Mouse (Mus musculus): ENCODE measurements at regions not wholly inside any gene's neighbourhood (a gene's known extent, or its start where the extent isn't known, plus 50 kb on each side); places are given as distances from the start of the nearest gene placed in this dataset.
"Not testable (repeated sequence)": the region's sequence is repeated elsewhere in the genome, so short reads cannot be mapped to it uniquely, and the experiment has no call there.

GRCm38 (mm10) chr13:26865930-26866555 is 96.1 kb upstream of the Hdgfl1 start:
- intact Hi-C loops (cut with DNase I), result no loop called here
- DNase-seq (ENCODE audit: low spot score), result no peak

DNA sequence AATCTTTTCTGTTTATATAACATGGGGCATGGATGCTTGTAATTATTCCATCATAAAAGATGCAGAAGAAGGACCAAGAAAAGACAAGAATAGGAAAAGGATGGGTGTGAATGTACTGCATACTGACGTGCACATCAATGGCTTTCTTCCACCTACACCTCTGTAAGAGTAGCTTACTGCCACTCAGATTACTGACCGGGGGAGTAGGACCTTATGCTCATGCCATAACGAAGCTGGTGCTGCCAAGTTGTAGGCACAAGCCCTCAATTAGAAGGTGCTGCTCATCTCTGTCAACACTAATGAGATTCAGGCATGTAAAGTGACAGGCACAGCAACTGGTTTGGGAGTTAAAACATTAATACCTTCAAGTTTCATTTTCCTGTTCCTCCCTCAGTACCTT is 97.8 kb upstream of the Hdgfl1 start:
- intact Hi-C loops (cut with DNase I), result no loop called here
- DNase-seq (ENCODE audit: low spot score), result no peak

- intact Hi-C loops (cut with DNase I), result loop anchor here (5.0 to 10.0 kb wide), 2 partner anchors 352 to 984 kb away; no protein-coding TSS in a partner anchor
Measured at GRCm38 (mm10) chr13:26916477-26916876, 140.9 kb upstream of the Prl start.

DNA sequence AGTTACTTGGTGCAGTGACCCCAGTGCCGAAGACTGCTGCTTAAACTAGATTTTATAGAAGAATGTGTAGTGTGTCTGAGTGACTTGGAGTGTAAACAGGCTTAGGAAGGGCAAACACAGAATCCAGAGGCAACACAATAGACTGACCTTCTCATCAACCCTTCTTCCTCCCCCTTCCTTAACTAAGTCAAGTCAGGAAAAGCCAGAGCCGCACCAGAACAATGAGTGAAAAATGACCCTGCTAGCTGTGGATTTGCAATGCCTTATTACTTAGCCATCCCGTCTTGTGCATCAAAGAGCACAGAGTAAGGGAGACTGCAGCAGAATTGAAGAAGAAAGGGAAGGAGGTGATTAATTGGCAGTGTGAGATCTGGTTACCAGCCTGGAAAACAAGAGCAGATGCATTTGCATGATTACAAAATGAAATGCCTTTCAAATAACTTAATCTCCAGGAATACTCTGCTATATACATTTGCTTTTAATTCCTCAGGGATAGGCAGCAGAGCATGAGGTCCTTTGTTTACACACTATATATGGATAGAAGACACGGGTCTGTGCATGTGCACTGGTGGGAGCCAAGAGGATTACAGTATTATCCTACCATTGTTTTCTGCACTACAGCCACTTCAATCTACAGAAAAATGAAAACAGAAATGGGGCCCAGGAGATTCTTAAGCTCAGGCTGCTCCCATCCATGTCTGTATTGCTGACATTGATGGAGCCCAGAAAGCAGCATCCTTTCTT is 124.5 kb upstream of the Prl start:
- no peak for DNase-seq (ENCODE audit: low spot score)
- intact Hi-C loops (cut with DNase I), result no loop called here

More at GRCm38 (mm10) chr13:26916477-26916876, 140.9 kb upstream of the Prl start:
- peak; percentile 31 for DNase-seq (ENCODE audit: low spot score)

GRCm38 (mm10) chr13:26933838-26934237 is 123.5 kb upstream of the Prl start:
- DNase-seq (ENCODE audit: low spot score), result no peak

GRCm38 (mm10) chr13:26940436-26940835 is 116.9 kb upstream of the Prl start:
- DNase-seq (ENCODE audit: low spot score), result no peak
- intact Hi-C loops (cut with DNase I), result no loop called here

More at GRCm38 (mm10) chr13:26933838-26934237, 123.5 kb upstream of the Prl start:
- intact Hi-C loops (cut with DNase I), result no loop called here

DNA sequence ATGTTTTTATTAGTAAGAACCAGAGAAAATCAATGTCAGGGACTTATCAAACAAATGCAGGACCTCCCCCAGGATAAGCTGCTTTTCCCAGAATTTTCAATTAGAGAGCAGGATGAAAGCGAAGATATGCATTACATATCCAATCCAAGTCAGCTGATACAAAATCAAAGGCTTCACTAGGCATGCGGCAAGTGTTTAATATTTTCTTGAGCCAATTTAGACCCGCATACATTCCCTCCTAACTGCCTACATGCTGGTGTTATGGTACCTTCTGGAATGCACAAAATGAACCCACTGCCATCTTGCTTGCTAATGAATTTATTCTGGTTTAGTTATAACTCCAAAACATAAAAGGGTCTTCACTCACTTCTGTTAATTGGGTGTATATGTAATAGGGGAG is 112.9 kb upstream of the Prl start:
- intact Hi-C loops (cut with DNase I), result no loop called here
- DNase-seq (ENCODE audit: low spot score), result no peak

- intact Hi-C loops (cut with DNase I), result no loop called here
- no peak for DNase-seq (ENCODE audit: low spot score)
Measured at GRCm38 (mm10) chr13:26951461-26951860, 105.9 kb upstream of the Prl start.

- no peak for DNase-seq (ENCODE audit: low spot score)
- intact Hi-C loops (cut with DNase I), result no loop called here
Measured at GRCm38 (mm10) chr13:26953834-26954233, 103.5 kb upstream of the Prl start.

GRCm38 (mm10) chr13:26959534-26960100 is 97.8 kb upstream of the Prl start:
- intact Hi-C loops (cut with DNase I), result no loop called here
- no peak for DNase-seq (ENCODE audit: low spot score)

DNA sequence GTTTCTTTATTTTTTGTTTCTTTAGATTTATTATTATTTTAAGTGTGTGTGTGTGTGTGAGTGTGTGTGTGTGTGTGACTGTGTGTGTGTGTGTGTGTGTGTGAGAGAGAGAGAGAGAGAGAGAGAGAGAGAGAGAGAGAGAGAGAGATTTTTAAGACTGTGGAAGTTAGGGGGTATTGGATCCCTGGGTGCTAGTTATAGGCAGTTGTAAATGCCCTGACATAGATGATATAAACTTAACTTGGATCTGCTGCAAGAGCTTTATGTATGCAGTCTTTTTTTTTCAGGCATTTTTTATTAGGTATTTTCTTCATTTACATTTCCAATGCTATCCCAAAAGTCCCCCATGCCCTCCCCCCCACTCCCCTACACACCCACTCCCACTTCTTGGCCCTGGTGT is 96.8 kb upstream of the Prl start:
- intact Hi-C loops (cut with DNase I); DNase-seq (ENCODE audit: low spot score): not testable (repeated sequence)

- DNase-seq (ENCODE audit: low spot score), result no peak
- intact Hi-C loops (cut with DNase I), result no loop called here
Measured at GRCm38 (mm10) chr13:26976024-26976423, 81.3 kb upstream of the Prl start.

- intact Hi-C loops (cut with DNase I), result no loop called here
- no peak for DNase-seq (ENCODE audit: low spot score)
Measured at GRCm38 (mm10) chr13:26980475-26980874, 76.9 kb upstream of the Prl start.

All from heart, postnatal 25 days (tissue).